ENCODE assay signal across 15 mouse cellular contexts in genomic region chr9:72488523-72488922, GRCm38 (mm10).
"Had no signal": no experiment of that assay in that cellular context is flagged by ENCODE, and none has a peak within 500 bp of the region (broad histone marks: within the 10 kb centered on the region; RNA-seq: fewer than 3 reads in every experiment).

No protein-coding gene starts in this region.

- ATAC-seq: inflammation-experienced regulatory T-cells, adult 6 months; intestine, postnatal 0 days; lung, postnatal 0 days; midbrain, embryonic 16.5 days had no signal

- H3K27me3 ChIP-seq: limb, embryonic 12.5 days; neural tube, embryonic 13.5 days; stomach, embryonic 15.5 days had no signal

- H3K9me3 ChIP-seq: limb, embryonic 12.5 days; neural tube, embryonic 13.5 days; stomach, embryonic 15.5 days had no signal

- H3K9ac ChIP-seq: limb, embryonic 12.5 days; neural tube, embryonic 13.5 days; stomach, embryonic 15.5 days had no signal

- H3K27ac ChIP-seq: limb, embryonic 12.5 days; macrophage; neural tube, embryonic 13.5 days; stomach, embryonic 15.5 days had no signal

- DNase-seq: kidney, adult 8-10 months; kidney, postnatal 25 days; lung, adult 2 months; right cerebral cortex, postnatal 14 days; thymus, adult 2 months; thymus, postnatal 25 days had no signal

- H3K4me2 ChIP-seq: limb, embryonic 12.5 days; midbrain, embryonic 11.5 days; neural tube, embryonic 13.5 days; stomach, embryonic 15.5 days had no signal

- H3K4me1 ChIP-seq: stomach, embryonic 15.5 days had no signal

- H3K4me3 ChIP-seq: limb, embryonic 12.5 days; neural tube, embryonic 13.5 days; stomach, embryonic 15.5 days had no signal
